Mouse (Mus musculus): Measurements from ENCODE around the gene Oprl1. TPM values are rescaled to one million over a fixed set of nuclear protein-coding genes. Genes with fewer than 3 reads are reported as not detected.

Gene Oprl1
- total RNA-seq (2021) (not detected), polyA plus RNA-seq (2012; rRNA removed) (not detected in 2 replicates)
- long read RNA-seq: 0 reads

DNA sequence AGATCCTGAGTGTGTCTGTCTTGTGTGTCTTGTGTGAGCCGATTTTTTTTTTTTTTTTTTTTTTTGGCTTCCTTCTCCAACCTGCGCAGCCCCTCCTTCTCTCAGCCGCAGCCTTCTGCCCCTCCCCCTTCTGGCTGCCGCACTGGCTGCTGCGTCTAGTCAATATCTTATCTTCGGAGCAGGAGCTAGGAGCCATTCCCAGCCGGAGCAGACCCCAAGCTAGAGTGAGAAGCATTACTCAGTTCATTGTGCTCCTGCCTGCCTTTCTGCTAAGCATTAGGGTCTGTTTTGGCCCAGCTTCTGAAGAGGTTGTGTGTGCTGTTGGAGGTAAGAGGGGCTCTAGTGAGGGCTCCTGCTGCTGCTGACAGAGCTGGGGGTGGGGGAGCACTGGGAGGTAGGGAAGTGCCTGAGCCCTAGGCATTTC, at the start of gene Oprl1:
Gene Oprl1 (plus strand): TSS at position 114 of the 424 bp plus-strand sequence.
- Histone ChIP-seq H3K27me3 (ENCODE audit: control insufficient read depth, insufficient read depth, low read length) (no peaks in the 10 kb centered on the region), H3K4me3 (no peak within 1 kb of the TSS), H3K4me1 (ENCODE audit: control insufficient read depth, insufficient read depth, low read length) (no peaks in the 10 kb centered on the region), H3K27ac (no peak within 1 kb of the TSS), H3K9ac (ENCODE audit: low read depth, low read length) (no peak within 1 kb of the TSS), H3K79me2 (replicated peaks; ENCODE audit: control insufficient read depth, insufficient read depth, low read length) (no peaks in the 10 kb centered on the region), H3K36me3 (ENCODE audit: control insufficient read depth, insufficient read depth, low read length) (no peaks in the 10 kb centered on the region)
- 3% methylated on average over 7 of the region's 7 CpGs for WGBS
- TF ChIP-seq EP300 (IDR thresholded peaks at IDR 0.05; ENCODE audit: insufficient read depth, low read depth, low read length) (no peak), POLR2A (IDR thresholded peaks at IDR 0.05; ENCODE audit: insufficient read depth, low read depth, low read length) (no peak), CTCF (IDR thresholded peaks at IDR 0.05) (no peak)
- no peak for DNase-seq
- intact Hi-C loops (cut with DNase I): no loop called here

DNA sequence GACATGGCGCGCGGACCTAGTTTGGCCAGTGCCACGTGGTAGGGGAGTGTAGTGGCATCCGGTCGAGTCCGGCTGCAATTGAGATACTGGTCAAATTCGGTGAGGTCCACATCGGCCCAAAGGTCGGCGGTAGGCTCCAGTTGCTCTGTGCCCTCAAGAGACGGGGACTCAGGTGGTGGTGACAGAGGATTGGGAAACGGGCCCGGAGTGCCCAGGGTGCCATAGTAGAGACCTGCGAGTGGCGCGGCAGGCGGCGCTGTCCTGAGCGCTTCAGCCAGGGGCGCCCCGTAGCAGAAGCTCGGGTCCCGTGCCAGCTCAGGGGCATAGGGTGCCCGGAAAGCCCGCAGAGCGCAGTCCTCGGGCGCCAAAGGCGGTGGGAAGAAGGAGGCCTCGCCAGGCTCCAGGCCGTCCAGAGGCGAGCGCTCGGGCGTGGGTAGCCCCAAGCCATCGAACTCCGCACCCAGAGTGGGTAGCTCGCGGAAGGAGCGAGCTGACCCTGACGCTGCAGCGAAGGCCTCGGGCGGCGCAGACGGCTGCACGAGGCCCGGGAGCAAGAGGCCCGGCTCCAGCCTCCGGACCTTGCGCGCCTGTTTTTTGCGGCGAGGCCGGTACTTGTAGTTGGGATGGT, 44.4 kb upstream of the Oprl1 start:
- Histone ChIP-seq H3K27ac (peak overlapping the region; percentile 93), H3K36me3 (ENCODE audit: control insufficient read depth, insufficient read depth, low read length) (peaks cover 2% of the 10 kb centered on the region; the same call in 1 of the 2 replicates), H3K4me3 (peak overlapping the region; percentile 63), H3K79me2 (replicated peaks; ENCODE audit: control insufficient read depth, insufficient read depth, low read length) (no peaks in the 10 kb centered on the region), H3K9ac (ENCODE audit: low read depth, low read length) (peak overlapping the region; percentile 97), H3K4me1 (ENCODE audit: control insufficient read depth, insufficient read depth, low read length) (peaks cover 14% of the 10 kb centered on the region), H3K27me3 (ENCODE audit: control insufficient read depth, insufficient read depth, low read length) (peaks cover 4% of the 10 kb centered on the region; the same call in 1 of the 2 replicates)
- peak; percentile 52 to 64 for DNase-seq
- 3% methylated on average over 55 of the region's 56 CpGs for WGBS
- intact Hi-C loops (cut with DNase I): loop anchor here (5.0 to 10.0 kb wide), 2 partner anchors 198 to 396 kb away; no protein-coding TSS in a partner anchor
- TF ChIP-seq CTCF (IDR thresholded peaks at IDR 0.05) (peak; percentile 54), EP300 (IDR thresholded peaks at IDR 0.05; ENCODE audit: insufficient read depth, low read depth, low read length) (0 out of 2 replicates have a peak, but pooled peaks have one; percentile 5), POLR2A (IDR thresholded peaks at IDR 0.05; ENCODE audit: insufficient read depth, low read depth, low read length) (0 out of 2 replicates have a peak, but pooled peaks have one; percentile 20)

DNA sequence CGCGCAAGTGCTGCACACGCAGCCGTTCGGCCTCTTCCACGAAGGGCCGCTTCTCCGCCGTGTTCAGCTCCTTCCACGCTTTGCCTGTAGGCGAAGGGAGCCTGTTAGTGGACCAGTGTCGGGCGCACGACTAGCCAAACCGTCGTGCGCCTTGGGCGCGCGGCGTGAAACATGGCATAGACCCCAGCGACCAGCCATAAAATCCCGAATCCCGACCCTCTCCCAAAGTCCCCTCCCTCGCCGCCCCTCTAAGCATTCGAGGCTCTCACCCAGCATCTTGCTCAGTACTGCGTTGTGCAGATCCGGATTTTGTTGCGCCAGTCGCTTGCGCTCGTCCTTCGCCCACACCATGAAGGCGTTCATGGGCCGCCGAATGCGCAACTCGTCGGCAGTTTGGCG, 43.9 kb upstream of the Oprl1 start:
- no peak for TF ChIP-seq EP300 (IDR thresholded peaks at IDR 0.05; ENCODE audit: insufficient read depth, low read depth, low read length)
- TF ChIP-seq CTCF (IDR thresholded peaks at IDR 0.05): no peak
- no peak for TF ChIP-seq POLR2A (IDR thresholded peaks at IDR 0.05; ENCODE audit: insufficient read depth, low read depth, low read length)
- peak overlapping the region; percentile 93 for H3K27ac ChIP-seq
- H3K9ac ChIP-seq (ENCODE audit: low read depth, low read length): peak overlapping the region; percentile 97
- H3K79me2 ChIP-seq (replicated peaks; ENCODE audit: control insufficient read depth, insufficient read depth, low read length): no peaks in the 10 kb centered on the region
- H3K4me3 ChIP-seq: peak overlapping the region; percentile 63
- H3K27me3 ChIP-seq (ENCODE audit: control insufficient read depth, insufficient read depth, low read length): peaks cover 4% of the 10 kb centered on the region; the same call in 1 of the 2 replicates
- under 1% methylated on average over 41 of the region's 41 CpGs for WGBS
- H3K36me3 ChIP-seq (ENCODE audit: control insufficient read depth, insufficient read depth, low read length): peaks cover 2% of the 10 kb centered on the region; the same call in 1 of the 2 replicates
- peaks cover 14% of the 10 kb centered on the region for H3K4me1 ChIP-seq (ENCODE audit: control insufficient read depth, insufficient read depth, low read length)
- no peak for DNase-seq
- intact Hi-C loops (cut with DNase I): loop anchor here (5.0 to 10.0 kb wide), 2 partner anchors 199 to 396 kb away; no protein-coding TSS in a partner anchor

DNA sequence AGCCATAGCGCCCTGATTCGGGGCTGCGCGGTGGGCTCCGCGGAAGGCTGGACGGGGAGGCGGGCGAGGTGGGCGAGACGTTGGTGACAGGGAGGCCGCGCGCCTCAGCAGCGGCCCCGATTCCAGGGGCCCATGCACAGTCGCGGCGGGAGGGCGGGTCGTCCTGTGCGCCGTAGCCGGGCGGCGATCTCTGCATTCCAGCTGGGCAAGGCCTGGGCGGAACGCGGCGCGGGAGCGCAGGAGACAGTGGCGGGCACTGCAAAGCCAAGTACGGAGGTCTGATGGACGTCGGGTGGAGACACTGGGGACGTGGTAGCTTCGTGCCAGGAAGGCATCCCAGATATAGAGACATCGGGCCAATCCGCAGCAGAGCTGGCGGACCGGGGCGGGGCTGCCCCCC, 43.5 kb upstream of the Oprl1 start, which contains the start of gene Sox18:
Gene Sox18 (minus strand): TSS at position 315 of the 400 bp plus-strand sequence.
- peak; percentile 86 to 89 for DNase-seq
- 1% methylated on average over 43 of the region's 43 CpGs for WGBS
- intact Hi-C loops (cut with DNase I): loop anchor here (5.0 to 10.0 kb wide), 2 partner anchors 199 to 397 kb away; no protein-coding TSS in a partner anchor
- Histone ChIP-seq H3K4me1 (ENCODE audit: control insufficient read depth, insufficient read depth, low read length) (peaks cover 14% of the 10 kb centered on the region), H3K79me2 (replicated peaks; ENCODE audit: control insufficient read depth, insufficient read depth, low read length) (no peaks in the 10 kb centered on the region), H3K27me3 (ENCODE audit: control insufficient read depth, insufficient read depth, low read length) (peaks cover 4% of the 10 kb centered on the region; the same call in 1 of the 2 replicates), H3K9ac (ENCODE audit: low read depth, low read length) (peak within 1 kb of the TSS; percentile 97), H3K27ac (peak within 1 kb of the TSS; percentile 93), H3K4me3 (peak within 1 kb of the TSS; percentile 63), H3K36me3 (ENCODE audit: control insufficient read depth, insufficient read depth, low read length) (peaks cover 2% of the 10 kb centered on the region; the same call in 1 of the 2 replicates)
- TF ChIP-seq POLR2A (IDR thresholded peaks at IDR 0.05; ENCODE audit: insufficient read depth, low read depth, low read length) (peak; percentile 99), EP300 (IDR thresholded peaks at IDR 0.05; ENCODE audit: insufficient read depth, low read depth, low read length) (peak; percentile 88; the same call in 1 of the 2 replicates), CTCF (IDR thresholded peaks at IDR 0.05) (no peak)

- Histone ChIP-seq H3K4me3 (peak overlapping the region; percentile 63), H3K27me3 (ENCODE audit: control insufficient read depth, insufficient read depth, low read length) (peaks cover 4% of the 10 kb centered on the region; the same call in 1 of the 2 replicates), H3K27ac (peak overlapping the region; percentile 93), H3K36me3 (ENCODE audit: control insufficient read depth, insufficient read depth, low read length) (peaks cover 2% of the 10 kb centered on the region; the same call in 1 of the 2 replicates), H3K9ac (ENCODE audit: low read depth, low read length) (peak overlapping the region; percentile 97), H3K4me1 (ENCODE audit: control insufficient read depth, insufficient read depth, low read length) (peaks cover 16% of the 10 kb centered on the region), H3K79me2 (replicated peaks; ENCODE audit: control insufficient read depth, insufficient read depth, low read length) (no peaks in the 10 kb centered on the region)
- 20% methylated on average over 7 of the region's 7 CpGs for WGBS
- no peak for DNase-seq
- TF ChIP-seq EP300 (IDR thresholded peaks at IDR 0.05; ENCODE audit: insufficient read depth, low read depth, low read length): no peak
- no peak for TF ChIP-seq POLR2A (IDR thresholded peaks at IDR 0.05; ENCODE audit: insufficient read depth, low read depth, low read length)
- TF ChIP-seq CTCF (IDR thresholded peaks at IDR 0.05): no peak
- intact Hi-C loops (cut with DNase I): loop anchor here (5.0 to 10.0 kb wide), 2 partner anchors 200 to 397 kb away; no protein-coding TSS in a partner anchor
These were observed 42.8 kb upstream of the Oprl1 start for GRCm38 (mm10) chr2:181671984-181672383.

Measured in heart, adult 2 months (tissue).